Mouse (Mus musculus): ENCODE measurements around the gene Eva1b.
"Not testable (repeated sequence)": the region's sequence is repeated elsewhere in the genome, so short reads cannot be mapped to it uniquely, and the experiment has no call there.

DNA sequence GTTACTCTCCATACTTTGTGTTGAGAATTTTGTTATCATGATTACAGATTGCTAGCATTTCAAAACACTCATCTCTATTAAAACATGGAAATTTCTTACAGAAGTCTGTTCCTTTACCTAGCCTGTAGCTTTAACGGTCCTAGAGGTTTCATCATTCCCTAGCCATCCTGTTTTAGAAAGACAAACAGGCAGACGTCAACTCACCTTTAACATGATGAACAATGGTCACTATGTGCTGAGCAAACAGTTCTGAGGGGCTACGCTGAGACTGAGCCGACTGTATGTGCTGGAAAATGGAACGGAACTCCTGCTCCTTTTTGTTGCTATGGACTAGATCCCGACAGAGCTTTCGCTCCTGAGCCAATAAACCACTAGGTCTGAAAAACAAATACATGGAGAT, 28.4 kb downstream of the Eva1b start:
- not testable (repeated sequence) for TF ChIP-seq MYOG (IDR thresholded peaks at IDR 0.05; ENCODE audit: control insufficient read depth in 1 of 3, insufficient read depth in 1 of 3, insufficient read length in 2 of 3, low read depth in 2 of 3); POLR2A (IDR thresholded peaks at IDR 0.05; ENCODE audit: insufficient read length, low read depth); POLR2AphosphoS2 (IDR thresholded peaks at IDR 0.05; ENCODE audit: insufficient read length, low read depth); USF1 (IDR thresholded peaks at IDR 0.05; ENCODE audit: low read depth); MAX (IDR thresholded peaks at IDR 0.05; ENCODE audit: low read depth); CEBPB (IDR thresholded peaks at IDR 0.05; ENCODE audit: insufficient read depth, poor library complexity, severe bottlenecking)
